Mouse (Mus musculus) telencephalon, adult 2 months (tissue): ENCODE data around the gene Slc2a13.

Source experiments
- DNase-seq: peaks from one replicate; pipeline ENCODE4 v3.0.0-alpha.2; 2011; ENCODE audit warnings: low read depth, low spot score

Slc2a13 gene

GRCm38 (mm10) chr15:91279571-91279970, 293.5 kb downstream of the Slc2a13 start:
- no peak for DNase-seq

GRCm38 (mm10) chr15:91275961-91276360, 297.1 kb downstream of the Slc2a13 start:
- DNase-seq = no peak

GRCm38 (mm10) chr15:91268532-91268931, 304.5 kb downstream of the Slc2a13 start:
- no peak for DNase-seq

- DNase-seq = no peak
Observed at GRCm38 (mm10) chr15:91263926-91264325, 309.1 kb downstream of the Slc2a13 start.

GRCm38 (mm10) chr15:91260578-91260977, 312.5 kb downstream of the Slc2a13 start:
- DNase-seq = no peak

- no peak for DNase-seq
Observed at GRCm38 (mm10) chr15:91257140-91257539, 315.9 kb downstream of the Slc2a13 start.

- DNase-seq = no peak
Observed at GRCm38 (mm10) chr15:91255308-91255707, 317.8 kb downstream of the Slc2a13 start.

- DNase-seq = no peak
Observed at GRCm38 (mm10) chr15:91252956-91253355, 320.1 kb downstream of the Slc2a13 start.

- no peak for DNase-seq
Observed at GRCm38 (mm10) chr15:91251544-91252408, 321.3 kb downstream of the Slc2a13 start.

GRCm38 (mm10) chr15:91250815-91251214, 322.2 kb downstream of the Slc2a13 start:
- no peak for DNase-seq

- DNase-seq = no peak
Observed at GRCm38 (mm10) chr15:91240683-91241335, 332.3 kb downstream of the Slc2a13 start.

- DNase-seq = no peak
Observed at GRCm38 (mm10) chr15:91237294-91237693, 335.8 kb downstream of the Slc2a13 start.
